Mouse (Mus musculus): ENCODE measurements around the gene Cryga.

GRCm38 (mm10) chr1:65064201-65064600, 39.0 kb downstream of the Cryga start:
- TF ChIP-seq POLR2A (IDR thresholded peaks at IDR 0.05; ENCODE audit: insufficient read depth, low read depth, low read length), result no peak
- no peak for TF ChIP-seq CTCF (IDR thresholded peaks at IDR 0.05; ENCODE audit: insufficient read depth, low read depth, low read length)

Measured in olfactory bulb, adult 2 months (tissue).